Mouse (Mus musculus) small intestine, adult 2 months (tissue): ENCODE measurements around the gene Strn4.

Experiments used
- CTCF ChIP-seq: fragments of 200-500 bp; IDR thresholded peaks from 2 replicates; pipeline ENCODE4 v1.5.1; 2012; ENCODE audit warnings: low read depth, mild to moderate bottlenecking, control low read depth, inconsistent platforms, low read length, moderate library complexity, mixed read lengths; ENCODE audit not compliant: insufficient replicate concordance, insufficient read length; ENCODE audit errors: extremely low read depth
- POLR2A ChIP-seq: fragments of 200-500 bp; IDR thresholded peaks from 2 replicates; pipeline ENCODE4 v1.6.1; 2012; ENCODE audit warnings: low read depth, mild to moderate bottlenecking, control low read depth, inconsistent platforms, low read length, moderate library complexity

DNA sequence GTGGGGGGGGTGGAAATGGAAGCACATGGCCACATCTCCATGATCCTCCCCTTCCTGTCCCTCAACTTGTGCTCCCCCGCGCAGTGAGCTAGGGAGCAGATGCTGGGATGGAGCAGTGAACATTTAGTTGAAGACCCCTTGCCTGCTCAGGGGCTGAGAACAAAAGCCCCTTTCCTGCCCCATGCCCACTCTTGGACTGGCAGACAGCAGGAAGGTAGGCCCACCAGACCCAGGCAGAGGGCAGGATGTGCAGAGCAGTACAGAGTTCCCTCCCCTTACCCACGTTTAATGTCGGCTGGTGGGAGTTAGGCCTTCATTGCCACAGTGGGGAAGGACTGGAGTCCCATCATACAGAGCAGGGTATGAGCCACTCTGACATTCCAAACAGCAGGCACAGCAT is 25.4 kb downstream of the Strn4 start:
- TF ChIP-seq CTCF (no peak), POLR2A (no peak)
